Mouse (Mus musculus) lung, embryonic 15.5 days (tissue): ENCODE data around the gene Hoxd9. TPM values are rescaled to one million over a fixed set of nuclear protein-coding genes. Genes with fewer than 3 reads are reported as not detected.

Experiments used
- ATAC-seq: fragments of 200-750 bp; cut with Nextera tagmentation; 2 replicates; pipeline ENCODE4 v1.8.0; 2017; ENCODE audit warnings: moderate number of reproducible peaks, borderline replicate concordance; ENCODE audit not compliant: low FRiP score, low TSS enrichment; ENCODE audit errors: extremely low read depth
- H3K27ac ChIP-seq: fragments of 300-500 bp; sonication (generic); 2 replicates; pipeline ENCODE4 v1.5.1; 2015; ENCODE audit warnings: moderate library complexity, mild to moderate bottlenecking, inconsistent platforms
- H3K27me3 ChIP-seq: fragments of 300-500 bp; sonication (generic); 2 replicates; pipeline ENCODE4 v1.6.1; 2015; ENCODE audit warnings: inconsistent platforms
- H3K36me3 ChIP-seq: fragments of 300-500 bp; sonication (generic); 2 replicates; pipeline ENCODE4 v1.6.1; 2015; ENCODE audit warnings: inconsistent platforms
- H3K4me1 ChIP-seq: fragments of 300-500 bp; sonication (generic); 2 replicates; pipeline ENCODE4 v1.6.1; 2015; ENCODE audit warnings: inconsistent platforms
- H3K4me2 ChIP-seq: fragments of 300-500 bp; sonication (generic); 2 replicates; pipeline ENCODE4 v1.6.1; 2015; ENCODE audit warnings: inconsistent platforms, mild to moderate bottlenecking, moderate library complexity
- H3K4me3 ChIP-seq: fragments of 300-500 bp; sonication (generic); 2 replicates; pipeline ENCODE4 v1.5.1; 2015; ENCODE audit warnings: mild to moderate bottlenecking, inconsistent platforms
- H3K9ac ChIP-seq: fragments of 300-500 bp; sonication (generic); 2 replicates; pipeline ENCODE4 v1.6.1; 2015; ENCODE audit warnings: inconsistent platforms
- H3K9me3 ChIP-seq: fragments of 300-500 bp; sonication (generic); 2 replicates; pipeline ENCODE4 v1.6.1; 2016; ENCODE audit warnings: inconsistent platforms
- WGBS: fragments of 180-500 bp; shearing (Covaris S2); methylation state at CpG from one replicate; pipeline ENCODE4 v1.1.7; 2015; 5-methylcytosine and 5-hydroxymethylcytosine counted together
- microRNA counts: library from miRNA; unstranded; fragments of <30 nt; microRNA quantifications from one replicate; lab custom pipeline; 2016
- microRNA-seq: library from miRNA; unstranded; fragments of <30 nt; microRNA quantifications from one replicate; pipeline ENCODE4, GENCODE M21; 2016
- polyA plus RNA-seq: library from polyadenylated mRNA; unstranded; fragments of >200 nt; fragmentation: Nextera tagmentation; extraction: Ambion mirVana; gene quantifications from 2 replicates; pipeline ENCODE4 v1.2.1, GENCODE M21; 2015

The Hoxd9 gene
- polyA plus RNA-seq, 1 experiment from 2014 or later = 0.44 TPM

DNA sequence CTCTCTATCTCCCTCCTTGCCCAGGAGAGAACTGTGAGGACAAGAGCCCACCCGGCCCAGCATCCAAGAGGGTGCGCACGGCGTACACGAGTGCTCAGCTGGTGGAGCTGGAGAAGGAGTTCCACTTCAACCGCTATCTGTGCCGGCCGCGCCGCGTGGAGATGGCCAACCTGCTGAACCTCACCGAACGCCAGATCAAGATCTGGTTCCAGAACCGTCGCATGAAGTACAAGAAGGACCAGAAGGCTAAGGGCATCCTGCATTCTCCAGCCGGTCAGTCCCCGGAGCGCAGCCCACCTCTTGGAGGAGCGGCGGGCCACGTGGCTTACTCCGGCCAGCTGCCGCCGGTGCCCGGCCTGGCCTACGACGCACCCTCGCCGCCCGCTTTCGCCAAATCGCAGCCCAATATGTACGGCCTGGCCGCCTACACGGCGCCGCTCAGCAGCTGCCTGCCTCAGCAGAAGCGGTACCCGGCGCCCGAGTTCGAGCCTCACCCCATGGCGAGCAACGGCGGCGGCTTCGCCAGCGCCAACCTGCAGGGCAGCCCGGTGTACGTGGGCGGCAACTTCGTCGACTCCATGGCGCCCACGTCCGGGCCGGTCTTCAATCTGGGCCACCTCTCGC, 48.9 kb downstream of the Hoxd9 start:
- ATAC-seq = no peak
- no peak overlapping the region for H3K27ac ChIP-seq
- 0 out of 2 replicates have a peak overlapping the region, but pooled peaks have one; percentile 1 for H3K4me2 ChIP-seq
- H3K9me3 ChIP-seq = no peaks in the 10 kb centered on the region
- H3K36me3 ChIP-seq = no peaks in the 10 kb centered on the region
- H3K9ac ChIP-seq = no peak overlapping the region
- H3K27me3 ChIP-seq = peaks cover 100% of the 10 kb centered on the region
- no peak overlapping the region; the same call in 1 of the 2 replicates for H3K4me3 ChIP-seq
- WGBS = 2% methylated on average over 58 of the region's 58 CpGs
- H3K4me1 ChIP-seq = peaks cover 12% of the 10 kb centered on the region; the same call in 1 of the 2 replicates

DNA sequence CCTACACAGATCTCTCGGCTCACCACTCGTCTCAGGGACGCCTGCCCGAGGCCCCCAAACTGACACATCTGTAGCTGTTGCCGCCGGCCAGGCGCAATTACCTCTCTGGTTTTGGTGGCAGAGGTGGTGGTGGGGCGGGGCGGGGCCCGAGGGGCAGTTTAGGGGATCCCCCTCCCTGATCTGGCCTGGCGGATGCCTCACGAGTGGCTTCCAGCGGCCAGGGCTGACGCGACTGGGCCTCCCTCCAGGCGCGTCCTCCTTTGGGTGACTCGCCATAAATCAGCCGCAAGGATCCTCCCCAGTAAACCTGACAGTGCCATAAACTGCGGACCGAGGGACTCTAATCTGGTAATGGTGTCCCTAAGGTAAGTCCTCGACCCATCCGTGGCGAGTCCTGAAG, 49.5 kb downstream of the Hoxd9 start:
- peaks cover 12% of the 10 kb centered on the region; the same call in 1 of the 2 replicates for H3K4me1 ChIP-seq
- H3K27me3 ChIP-seq = peaks cover 100% of the 10 kb centered on the region
- H3K9ac ChIP-seq = no peak overlapping the region
- H3K27ac ChIP-seq = no peak overlapping the region
- no peaks in the 10 kb centered on the region for H3K36me3 ChIP-seq
- H3K4me3 ChIP-seq = no peak overlapping the region; the same call in 1 of the 2 replicates
- WGBS = 6% methylated on average over 24 of the region's 24 CpGs
- H3K4me2 ChIP-seq = no peak overlapping the region
- H3K9me3 ChIP-seq = no peaks in the 10 kb centered on the region
- no peak for ATAC-seq

DNA sequence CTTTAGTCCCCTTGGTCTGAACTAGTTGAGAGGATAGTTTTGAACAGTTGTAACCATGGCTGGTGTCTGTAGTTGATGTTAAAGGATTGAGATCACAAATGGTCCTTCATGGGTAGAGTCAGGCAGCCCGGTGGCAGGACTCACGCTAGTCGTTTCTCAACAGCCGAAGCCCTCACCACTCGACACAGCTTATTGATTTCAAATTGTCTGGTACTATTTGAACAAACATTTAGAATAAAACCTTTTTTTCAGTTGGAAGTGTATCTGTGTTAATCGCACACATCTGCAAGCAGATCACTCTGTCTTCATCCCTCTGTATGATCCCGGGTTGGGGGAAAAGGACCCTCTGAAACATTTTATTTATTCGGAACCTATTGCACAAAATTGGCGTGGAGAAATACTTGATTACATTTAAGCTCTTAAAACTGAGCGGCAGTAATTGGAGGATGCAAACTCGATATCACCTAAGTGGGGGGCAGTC, 50.2 kb downstream of the Hoxd9 start:
- H3K4me3 ChIP-seq = no peak overlapping the region
- H3K9ac ChIP-seq = no peak overlapping the region
- WGBS = 17% methylated on average over 11 of the region's 11 CpGs
- no peak for ATAC-seq
- peaks cover 100% of the 10 kb centered on the region for H3K27me3 ChIP-seq
- no peaks in the 10 kb centered on the region for H3K36me3 ChIP-seq
- H3K9me3 ChIP-seq = no peaks in the 10 kb centered on the region
- H3K4me2 ChIP-seq = no peak overlapping the region
- no peak overlapping the region for H3K27ac ChIP-seq
- peaks cover 12% of the 10 kb centered on the region; the same call in 1 of the 2 replicates for H3K4me1 ChIP-seq

- Histone ChIP-seq H3K4me3 (no peak overlapping the region), H3K27me3 (peaks cover 100% of the 10 kb centered on the region), H3K36me3 (no peaks in the 10 kb centered on the region), H3K4me2 (no peak overlapping the region), H3K4me1 (peaks cover 16% of the 10 kb centered on the region; the same call in 1 of the 2 replicates), H3K27ac (no peak overlapping the region), H3K9ac (no peak overlapping the region), H3K9me3 (no peaks in the 10 kb centered on the region)
- ATAC-seq = no peak
- WGBS = 12% methylated on average over 9 of the region's 9 CpGs
These were observed 51.0 kb downstream of the Hoxd9 start for GRCm38 (mm10) chr2:74748436-74748995.

DNA sequence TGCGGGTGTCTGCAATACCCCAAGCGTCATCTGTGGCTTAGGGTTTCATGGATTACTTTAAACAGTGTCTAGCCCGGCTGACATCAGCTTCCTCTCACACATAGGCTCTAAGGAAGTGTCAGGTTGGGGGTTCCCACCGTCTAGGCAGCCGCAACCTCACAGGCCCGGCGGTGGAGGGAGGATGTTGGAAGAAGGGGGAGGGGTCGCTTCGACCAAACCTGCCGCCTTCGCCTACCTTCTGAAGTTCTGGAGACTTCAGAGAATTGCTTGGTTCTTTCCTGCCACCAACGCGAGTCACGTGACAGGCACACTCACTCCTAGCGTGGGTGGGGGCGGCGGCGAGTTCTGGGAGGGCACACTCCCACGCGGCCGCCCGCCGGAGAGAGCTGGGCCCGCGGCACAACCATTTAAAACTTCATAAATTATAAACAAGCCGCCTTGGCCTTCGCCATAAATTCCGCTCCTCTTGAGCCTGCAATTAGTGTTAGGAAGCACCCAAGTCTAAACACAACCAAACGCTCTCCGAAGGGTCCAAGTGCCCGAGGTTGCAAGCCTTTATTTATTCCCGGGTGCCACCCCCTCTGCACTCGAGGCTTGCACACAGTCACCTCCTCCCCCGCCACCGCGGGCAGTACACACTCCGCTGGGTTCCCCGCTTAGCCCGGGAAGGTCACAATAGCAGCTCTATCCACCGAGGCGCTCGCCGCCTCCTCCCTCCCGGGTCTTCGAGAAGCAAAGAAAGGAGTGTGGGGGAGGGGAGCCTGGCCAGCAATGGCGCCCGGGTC, 52.0 kb downstream of the Hoxd9 start:
- Histone ChIP-seq H3K4me2 (peak overlapping the region; percentile 42), H3K27me3 (peaks cover 100% of the 10 kb centered on the region), H3K9ac (no peak overlapping the region), H3K9me3 (no peaks in the 10 kb centered on the region), H3K36me3 (no peaks in the 10 kb centered on the region), H3K4me1 (peaks cover 16% of the 10 kb centered on the region; the same call in 1 of the 2 replicates), H3K4me3 (peak overlapping the region; percentile 14), H3K27ac (no peak overlapping the region)
- no peak for ATAC-seq
- under 1% methylated on average over 47 of the region's 47 CpGs for WGBS

MicroRNA genes within 50 kb of the gene (microRNA counts, 519-probe panel; counts per million panel counts)
- microRNA mmu-miR-10b (lab: Ali Mortazavi, UCI) = 1,724 counts per million, percentile 10 among the panel's probes with 10 or more counts

Small RNAs within 50 kb of the gene (microRNA-seq; reads per million reads assigned to microRNA genes)
- gene Gm44463 (not detected), gene Mir10b (1,190 reads per million, percentile 77 among the genes with 10 or more reads in this experiment)

Other genes with a start within 250 kb of the Hoxd9 start
- 22.4 and 23.6 TPM in 2 replicates for gene Lnpk, start 118.3 kb upstream of the Hoxd9 start, polyA plus RNA-seq
- gene Evx2, start 38.2 kb upstream of the Hoxd9 start, polyA plus RNA-seq = not detected in 2 replicates
- gene Hoxd13, start 29.4 kb upstream of the Hoxd9 start, polyA plus RNA-seq = not detected in 2 replicates
- gene Hoxd12, start 22.7 kb upstream of the Hoxd9 start, polyA plus RNA-seq = not detected in 2 replicates
- not detected in 2 replicates for gene Hoxd11, start 18.2 kb upstream of the Hoxd9 start, polyA plus RNA-seq
- 0.14 and 0.34 TPM in 2 replicates for gene Hoxd10, start 5.8 kb upstream of the Hoxd9 start, polyA plus RNA-seq
- 0.39 and 0.50 TPM in 2 replicates for gene Hoxd8, start 6.9 kb downstream of the Hoxd9 start, polyA plus RNA-seq
- gene Hoxd3, start 14.2 kb downstream of the Hoxd9 start, polyA plus RNA-seq = 0.16 and 0.67 TPM in 2 replicates
- gene Hoxd4, start 14.2 kb downstream of the Hoxd9 start, polyA plus RNA-seq = 0.19 TPM in 1 of 2 replicates, not detected in the other
- 0.05 TPM in 1 of 2 replicates, not detected in the other for gene Gm28230, start 29.0 kb downstream of the Hoxd9 start, polyA plus RNA-seq
- not detected in 2 replicates for gene Hoxd1, start 65.3 kb downstream of the Hoxd9 start, polyA plus RNA-seq
- 111 and 119 TPM in 2 replicates for gene Mtx2, start 128.1 kb downstream of the Hoxd9 start, polyA plus RNA-seq